Mouse (Mus musculus) cerebellum, adult 9-10 months (tissue): ENCODE results near the gene Exoc3l2.

Experiments used
- DNase-seq: peaks from one replicate; pipeline ENCODE4 v3.0.0; 2022

Exoc3l2 gene

DNA sequence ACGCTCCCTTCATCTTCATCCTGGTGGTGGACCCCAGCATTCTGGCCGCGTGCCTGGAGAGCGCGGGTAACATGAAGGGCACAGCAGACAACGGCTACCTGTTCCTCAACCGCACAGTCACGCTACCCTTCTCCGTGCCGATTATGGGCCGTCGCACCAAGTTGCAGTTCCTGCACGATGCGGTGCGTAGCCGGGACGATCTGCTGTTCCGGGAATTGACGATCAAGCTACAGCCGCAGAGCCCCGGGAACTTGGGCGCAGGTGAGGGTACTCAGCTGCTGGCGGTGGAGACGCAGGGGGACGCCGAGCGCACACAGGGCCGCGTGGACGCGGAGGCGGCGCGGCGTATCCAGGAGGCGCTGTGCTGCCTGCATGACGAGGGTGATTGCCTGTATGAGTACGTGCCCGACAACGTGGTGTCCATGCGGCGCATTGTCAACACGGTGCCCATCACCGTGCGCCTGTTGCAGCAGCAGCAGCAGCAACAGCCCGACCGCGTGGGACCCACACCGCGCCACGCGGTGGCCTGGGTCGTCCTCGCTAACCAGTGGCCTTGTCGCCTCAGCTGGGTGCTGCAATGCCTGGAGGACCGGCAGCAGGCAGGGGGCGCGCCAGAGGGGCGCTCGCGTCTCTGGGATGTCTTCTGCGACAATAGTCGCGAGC is 60.8 kb downstream of the Exoc3l2 start:
- DNase-seq, result no peak

DNA sequence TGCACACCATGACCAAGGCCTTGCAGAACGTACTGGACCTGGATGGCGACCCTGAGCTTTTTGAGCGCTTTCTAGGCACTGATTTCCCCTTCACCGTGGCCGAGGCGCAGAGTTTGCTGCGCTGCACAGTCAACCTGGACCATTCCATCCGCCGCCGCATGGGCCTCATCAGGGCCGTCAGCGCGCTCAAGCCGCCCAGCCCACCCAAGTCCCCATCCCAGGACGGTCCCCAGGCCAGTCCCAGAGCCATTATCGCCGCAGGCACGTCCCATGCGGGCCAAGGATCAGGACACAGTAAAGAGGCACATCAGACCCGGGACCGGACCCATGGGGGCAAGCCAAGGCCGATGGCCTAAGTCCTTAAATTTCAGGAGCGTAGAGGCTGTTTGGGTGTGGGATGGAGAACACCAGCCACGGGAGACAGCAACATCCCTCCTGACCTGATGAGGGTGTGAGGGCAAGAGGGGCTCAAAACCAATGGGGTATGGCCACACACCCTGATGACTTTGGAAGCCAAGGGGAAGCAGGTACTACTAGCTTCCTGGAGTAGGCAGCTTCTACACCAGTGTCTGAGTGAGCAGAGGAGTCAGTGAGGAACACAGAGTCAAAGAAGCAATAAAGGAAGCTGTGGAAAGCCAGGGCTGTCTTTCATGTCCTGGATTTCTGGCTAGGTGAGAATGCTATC is 61.4 kb downstream of the Exoc3l2 start:
- no peak for DNase-seq

DNA sequence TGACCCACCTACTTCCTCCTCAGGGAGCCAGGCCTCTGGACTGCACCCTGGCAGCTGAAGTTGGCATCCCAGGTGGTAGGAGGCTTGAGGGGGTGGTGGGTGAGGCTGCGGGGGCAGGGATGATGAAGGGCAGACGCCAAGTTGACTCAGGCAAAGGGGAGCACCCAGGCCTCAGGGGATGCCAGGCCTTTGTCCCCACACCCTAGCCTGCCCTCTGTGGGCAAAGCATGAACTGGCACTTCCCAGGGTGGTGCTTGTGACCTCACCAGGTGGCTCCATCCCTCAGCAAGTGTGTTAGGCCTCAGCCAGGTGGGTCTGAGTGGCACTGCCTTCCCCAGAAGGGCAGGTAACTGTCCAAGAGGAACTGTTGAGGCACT is 62.0 kb downstream of the Exoc3l2 start:
- DNase-seq, result no peak

DNA sequence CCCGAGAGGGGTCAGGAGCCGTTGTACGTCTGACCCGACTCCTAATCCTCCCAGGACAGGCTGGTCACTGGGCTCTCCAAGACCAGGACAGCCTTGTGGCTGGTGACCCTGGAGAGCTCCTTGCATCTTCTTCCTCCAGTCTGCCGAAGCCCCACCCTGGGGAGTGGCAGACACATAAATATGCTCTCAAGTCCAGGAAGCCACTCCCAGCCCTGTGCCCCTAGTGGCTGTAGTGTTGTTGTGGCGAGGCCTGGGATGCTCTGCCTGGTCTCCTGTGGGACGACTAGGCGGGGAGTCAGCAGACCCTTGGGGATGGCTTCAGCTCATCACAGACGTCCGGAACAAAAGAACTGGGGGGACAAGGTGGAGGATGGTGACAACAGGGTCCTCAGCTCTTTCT is 67.9 kb downstream of the Exoc3l2 start:
- DNase-seq, result no peak

- no peak for DNase-seq
These were observed 69.1 kb downstream of the Exoc3l2 start for GRCm38 (mm10) chr7:19532240-19532639.

DNA sequence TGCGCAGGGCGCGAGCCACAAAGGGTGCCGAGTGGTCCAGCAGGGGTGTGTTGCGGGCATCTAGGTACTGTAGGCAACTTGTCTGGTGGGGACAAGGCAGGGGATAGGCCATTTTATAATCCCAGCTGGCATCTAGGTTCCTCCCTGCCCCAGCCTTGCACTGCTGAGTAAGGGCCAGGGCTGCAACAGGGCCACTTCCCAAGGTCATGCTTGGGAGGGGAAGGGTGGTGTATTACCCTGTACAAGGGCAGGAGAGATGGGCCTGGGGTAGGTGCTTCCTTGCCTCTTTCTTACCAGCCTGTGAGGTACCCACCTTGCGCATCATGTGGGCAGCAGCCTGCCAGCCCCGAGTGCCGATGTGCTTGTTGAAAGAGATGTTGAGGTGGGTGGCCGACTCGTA is 71.5 kb downstream of the Exoc3l2 start:
- DNase-seq, result no peak

GRCm38 (mm10) chr7:19540771-19541566 is 77.8 kb downstream of the Exoc3l2 start:
- peak; percentile 67 for DNase-seq

- no peak for DNase-seq
These were observed 78.6 kb downstream of the Exoc3l2 start for GRCm38 (mm10) chr7:19541681-19542154.

DNA sequence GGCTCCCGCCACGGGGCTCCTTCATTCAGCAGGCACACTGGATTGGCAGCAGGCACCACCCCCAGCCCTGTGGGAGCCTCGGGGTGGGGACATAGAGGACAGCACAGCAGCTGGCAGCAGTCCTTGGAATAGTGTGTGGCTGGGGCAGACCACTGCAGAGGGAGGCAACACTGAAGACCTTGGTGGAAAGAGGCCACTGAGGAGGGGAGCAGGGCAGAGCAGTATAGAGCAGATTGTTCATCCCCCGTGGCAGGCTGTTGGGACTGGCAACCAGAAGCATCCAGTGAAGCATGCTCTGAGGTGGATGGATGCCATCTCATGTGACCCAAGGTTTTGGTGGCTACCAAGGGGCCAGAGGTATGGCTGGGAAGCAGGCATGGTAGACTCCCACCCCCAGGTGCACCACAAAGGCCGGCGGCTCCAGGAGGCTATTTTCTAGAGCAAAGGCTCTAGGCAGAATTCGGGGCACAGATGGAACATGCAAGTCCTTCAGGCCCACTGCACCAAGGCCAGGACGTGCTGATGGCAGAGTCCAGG is 79.1 kb downstream of the Exoc3l2 start:
- peak; percentile 78 for DNase-seq

DNA sequence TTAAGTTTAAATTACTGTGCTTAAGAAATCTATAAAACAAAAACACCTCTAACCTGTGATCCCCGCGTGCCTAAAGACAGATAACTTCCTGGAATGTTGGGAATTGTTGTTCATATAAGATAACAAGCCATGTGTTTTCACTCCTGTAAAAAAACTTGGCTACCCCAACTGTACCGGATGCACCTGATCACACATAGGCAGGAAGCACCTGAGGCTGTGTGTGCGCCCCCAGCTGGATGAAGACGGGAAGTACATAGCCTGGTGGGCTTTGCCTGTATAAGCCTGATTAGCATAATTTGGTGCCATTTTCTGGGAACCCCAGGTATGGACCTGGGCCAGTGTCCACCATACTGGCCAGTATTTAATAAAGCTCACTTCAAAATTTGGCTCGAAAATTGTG is 80.5 kb downstream of the Exoc3l2 start:
- no peak for DNase-seq

GRCm38 (mm10) chr7:19546007-19546406 is 82.9 kb downstream of the Exoc3l2 start:
- DNase-seq, result no peak
